Mouse (Mus musculus): ENCODE measurements at regions not wholly inside any gene's neighbourhood (a gene's known extent, or its start where the extent isn't known, plus 50 kb on each side); places are given as distances from the start of the nearest gene placed in this dataset.
"Not testable (repeated sequence)": the region's sequence is repeated elsewhere in the genome, so short reads cannot be mapped to it uniquely, and the experiment has no call there.

DNA sequence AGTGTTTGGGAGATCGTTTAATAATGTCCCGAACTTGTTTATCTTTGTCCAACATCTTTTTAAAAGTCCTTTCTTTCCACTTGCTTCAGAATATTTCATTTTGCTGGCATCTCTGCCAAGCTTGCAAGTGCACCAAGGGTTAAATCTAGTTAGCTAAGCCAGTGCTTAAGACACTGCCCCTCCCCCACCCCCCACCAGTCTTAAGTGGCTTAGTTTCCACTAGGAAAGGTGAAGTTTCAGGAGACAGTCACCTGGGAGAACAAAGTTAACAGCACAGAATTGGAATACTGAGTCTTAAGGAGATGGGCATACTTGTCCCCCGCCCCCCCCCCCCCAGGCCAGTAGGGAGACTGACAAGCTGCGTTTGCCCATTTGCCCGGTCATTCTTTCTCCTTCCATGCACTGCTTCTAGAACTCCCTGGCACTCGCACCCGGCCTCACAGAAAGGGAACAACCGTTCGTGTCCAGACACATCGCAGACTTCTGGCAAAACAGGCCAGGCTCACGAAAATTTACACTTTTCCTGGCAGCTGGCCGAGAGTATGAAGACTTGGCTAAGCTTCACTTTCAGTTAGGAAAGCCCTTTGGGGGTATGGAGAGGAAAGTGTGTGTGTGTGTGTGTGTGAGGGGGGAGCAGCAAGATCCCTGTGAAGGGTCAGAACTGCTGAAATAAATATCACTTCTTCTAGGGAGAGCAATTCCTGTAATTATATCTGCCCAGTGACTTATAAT is 219.2 kb downstream of the Bcl11a start:
- intact Hi-C loops (cut with DNase I): no loop called here

DNA sequence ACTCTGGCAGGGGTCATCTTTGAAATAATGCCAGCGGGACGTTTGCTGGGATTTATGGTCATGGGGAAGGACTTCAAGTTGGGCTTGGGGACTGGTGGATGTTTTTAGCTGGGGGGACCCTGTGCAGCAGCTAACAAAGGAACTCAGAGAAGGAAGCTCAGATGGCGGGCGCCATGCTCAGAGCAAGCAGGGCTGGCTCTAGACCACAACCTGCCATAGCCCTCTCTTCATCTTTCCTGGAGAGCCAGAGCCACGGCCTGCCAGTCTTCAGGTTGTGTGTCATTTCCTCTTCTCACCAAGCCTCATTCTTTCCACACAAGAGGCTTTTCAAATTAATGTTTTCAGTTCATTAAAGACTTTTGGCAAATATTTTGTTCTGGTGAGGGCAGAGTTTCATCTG is 219.9 kb downstream of the Bcl11a start:
- intact Hi-C loops (cut with DNase I): no loop called here

DNA sequence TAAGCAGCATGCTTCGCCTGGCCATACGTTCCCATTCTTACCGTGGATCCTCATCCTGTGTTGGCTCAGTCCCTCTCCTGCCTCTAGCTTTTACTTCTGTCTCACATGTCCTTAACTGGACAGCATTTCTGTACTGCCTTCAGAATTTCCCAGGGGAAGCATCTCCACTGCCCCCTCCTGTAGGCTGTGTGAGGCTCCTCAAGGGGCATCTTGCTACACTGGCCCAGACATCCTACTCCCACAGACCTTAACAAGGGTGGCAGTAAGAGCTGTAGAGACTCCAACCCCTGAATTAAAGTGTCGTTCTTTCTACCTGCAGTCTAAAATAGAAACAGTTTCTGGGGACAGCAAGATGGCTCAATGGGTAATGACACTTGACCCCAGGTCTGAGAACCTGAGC is 222.5 kb downstream of the Bcl11a start:
- intact Hi-C loops (cut with DNase I): no loop called here

DNA sequence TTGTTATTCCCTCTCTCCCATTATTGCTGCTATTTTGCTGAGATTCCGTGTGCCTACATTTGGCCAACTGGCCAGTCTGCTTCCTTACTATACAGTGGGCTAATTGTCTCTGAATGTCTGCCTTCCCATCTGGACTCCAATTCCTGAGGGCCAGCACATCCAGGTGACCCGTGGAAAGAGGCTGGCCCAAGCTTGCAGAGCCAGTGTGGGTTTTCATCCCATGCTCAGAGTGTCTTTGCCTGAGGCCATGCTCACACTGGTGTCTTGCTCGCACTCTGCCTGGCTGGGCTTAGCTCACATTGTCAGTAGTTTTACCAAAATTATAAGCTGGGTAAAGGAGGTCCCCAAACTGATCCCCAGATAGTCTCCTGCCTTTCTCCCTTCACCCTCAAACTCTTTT is 223.3 kb downstream of the Bcl11a start:
- intact Hi-C loops (cut with DNase I): no loop called here

DNA sequence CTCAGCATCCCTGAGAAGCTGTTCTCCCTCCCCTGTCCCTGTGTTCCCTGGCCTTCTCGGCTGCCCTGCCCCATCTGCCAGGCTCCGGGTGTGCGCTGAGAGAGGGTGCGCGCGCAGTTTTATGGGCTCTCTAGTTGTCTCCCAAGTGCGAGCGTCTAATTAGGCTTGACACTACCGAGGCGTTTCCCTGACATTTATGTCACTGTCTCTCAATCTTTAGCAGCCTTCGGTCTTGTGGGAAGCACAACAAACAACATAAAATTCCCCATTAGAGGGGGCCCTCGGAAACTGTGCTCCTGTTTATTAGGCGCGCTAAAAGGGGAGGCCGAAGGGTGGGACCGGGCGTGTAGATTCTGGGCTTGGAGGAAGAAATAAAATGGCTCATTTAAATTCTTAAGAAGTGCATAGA is 227.3 kb downstream of the Bcl11a start:
- intact Hi-C loops (cut with DNase I): no loop called here

DNA sequence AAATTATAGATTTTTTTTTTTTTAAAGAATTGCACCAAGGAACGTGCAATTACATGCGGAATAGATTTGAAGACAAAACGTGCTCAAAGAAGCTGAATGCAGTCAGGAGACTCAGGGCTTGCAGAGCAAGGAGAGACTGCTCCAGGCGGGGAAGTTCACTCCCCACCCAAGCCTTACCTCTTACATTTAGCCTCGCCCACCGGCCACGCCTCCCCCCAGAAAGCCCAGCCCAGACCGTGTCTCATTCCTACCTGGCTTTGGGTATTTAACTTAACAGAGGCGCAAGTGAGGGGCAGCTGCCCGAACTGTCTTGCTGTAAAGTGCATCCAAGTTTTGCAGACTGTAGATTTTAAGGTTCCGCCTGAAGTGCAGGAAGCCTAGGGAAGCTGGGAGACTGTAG is 227.8 kb downstream of the Bcl11a start:
- intact Hi-C loops (cut with DNase I): no loop called here

DNA sequence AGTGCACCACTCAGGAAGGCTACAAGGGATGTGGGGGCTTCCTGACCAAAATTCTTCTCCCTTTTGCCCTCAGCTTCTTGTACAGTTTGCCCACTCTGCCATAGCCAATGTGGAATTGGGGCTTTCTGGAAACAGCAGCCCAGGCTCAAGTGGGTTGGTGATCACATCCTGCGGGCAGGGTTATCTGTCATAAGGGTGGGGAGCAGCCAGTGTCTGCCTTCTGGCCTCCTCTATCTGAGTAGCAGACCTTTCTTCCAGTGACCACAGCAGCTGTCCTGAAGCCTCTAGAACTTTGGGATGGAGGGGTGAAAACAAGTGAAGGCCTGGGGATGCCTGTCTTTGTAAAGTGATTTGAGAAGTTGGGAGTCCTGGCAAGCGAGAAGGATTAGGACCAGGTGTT is 228.2 kb downstream of the Bcl11a start:
- intact Hi-C loops (cut with DNase I): no loop called here

DNA sequence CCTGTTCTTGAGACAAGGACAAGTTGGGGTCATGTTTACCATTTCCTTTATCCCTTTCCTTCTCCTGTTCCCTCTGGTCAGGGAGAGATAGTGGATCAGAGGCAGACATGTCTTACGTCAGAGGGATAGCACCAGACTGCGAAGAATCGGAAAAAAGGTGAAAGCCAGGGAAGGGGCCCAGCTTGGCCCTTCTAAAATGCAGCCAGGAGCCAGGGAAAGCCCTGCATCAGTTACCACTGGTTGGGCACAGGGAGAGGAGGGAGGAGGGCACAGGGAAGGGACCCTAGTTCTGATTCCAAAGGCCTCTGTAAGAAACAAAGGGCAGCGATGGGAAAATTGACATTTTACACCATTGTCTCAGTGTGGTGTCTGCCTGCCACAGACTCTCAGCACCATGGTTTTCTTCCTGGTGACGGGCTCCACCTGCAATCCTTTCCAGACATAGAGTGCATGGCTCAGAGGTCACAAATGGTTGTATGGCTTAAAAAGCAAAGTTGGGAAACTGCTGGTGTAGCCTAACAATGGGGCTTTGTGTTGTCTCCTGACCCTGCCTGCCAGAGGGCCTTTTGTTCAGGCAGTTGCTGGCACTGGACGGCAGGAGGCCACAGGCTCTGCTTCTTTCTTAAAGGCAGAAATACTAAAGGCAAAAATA is 229.9 kb downstream of the Bcl11a start:
- intact Hi-C loops (cut with DNase I): no loop called here

DNA sequence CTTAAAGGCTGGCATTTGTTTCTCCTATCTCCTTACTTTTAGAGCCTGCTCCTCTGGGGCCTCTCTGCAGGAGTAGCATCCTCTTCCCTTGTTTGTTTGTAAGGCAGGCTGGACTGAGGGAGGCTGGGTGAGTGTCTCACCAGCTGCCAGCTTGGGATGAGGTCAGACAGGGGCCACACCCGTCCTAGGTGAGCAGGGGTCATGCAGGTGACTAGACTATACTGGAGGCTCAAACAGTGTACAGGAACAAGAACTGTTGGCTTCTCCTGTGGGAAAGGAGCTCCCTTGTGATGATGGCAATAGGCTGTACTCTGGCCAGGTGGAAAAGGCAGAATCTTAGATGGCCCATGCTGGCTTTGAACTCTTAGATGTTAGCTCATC is 230.4 kb downstream of the Bcl11a start:
- intact Hi-C loops (cut with DNase I): no loop called here

DNA sequence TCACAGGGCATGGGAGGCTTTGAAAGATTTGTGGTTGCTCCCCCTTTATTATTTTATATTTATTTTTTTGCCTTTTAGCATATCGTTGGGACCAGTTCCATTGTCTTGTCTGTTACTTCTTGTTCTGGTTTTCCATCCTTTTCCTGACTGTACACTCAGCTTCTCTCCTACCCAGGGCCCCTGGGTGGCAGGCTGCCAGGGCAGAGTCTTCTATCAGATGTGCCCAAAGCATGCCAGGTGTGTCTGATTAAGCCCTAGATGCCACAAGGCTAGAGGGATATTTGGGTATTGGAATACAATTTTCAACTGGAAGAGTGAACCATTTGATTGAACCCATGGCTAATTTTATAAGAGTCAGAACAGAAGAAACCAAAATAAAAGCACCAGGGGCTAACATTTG is 236.2 kb downstream of the Bcl11a start:
- intact Hi-C loops (cut with DNase I): no loop called here

DNA sequence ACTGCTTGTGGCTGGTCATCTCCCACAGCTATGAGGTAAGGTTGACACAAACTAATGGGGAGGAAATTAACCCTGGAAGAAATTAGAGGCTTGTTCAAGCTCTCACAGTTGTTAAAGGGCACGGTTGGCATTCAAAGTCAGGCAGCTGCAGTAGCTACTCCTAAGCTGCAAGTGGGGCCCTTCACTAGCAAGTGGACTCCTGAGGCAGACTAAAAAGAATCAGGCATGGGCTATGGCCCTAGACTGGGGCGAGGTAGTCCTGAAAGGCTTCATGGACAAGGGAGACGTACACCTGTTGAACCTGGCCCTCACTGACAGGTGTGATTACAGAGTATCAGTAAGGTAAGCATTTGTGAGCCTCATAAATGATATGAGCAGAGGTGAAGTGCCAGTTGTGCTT is 237.7 kb downstream of the Bcl11a start:
- intact Hi-C loops (cut with DNase I): no loop called here

DNA sequence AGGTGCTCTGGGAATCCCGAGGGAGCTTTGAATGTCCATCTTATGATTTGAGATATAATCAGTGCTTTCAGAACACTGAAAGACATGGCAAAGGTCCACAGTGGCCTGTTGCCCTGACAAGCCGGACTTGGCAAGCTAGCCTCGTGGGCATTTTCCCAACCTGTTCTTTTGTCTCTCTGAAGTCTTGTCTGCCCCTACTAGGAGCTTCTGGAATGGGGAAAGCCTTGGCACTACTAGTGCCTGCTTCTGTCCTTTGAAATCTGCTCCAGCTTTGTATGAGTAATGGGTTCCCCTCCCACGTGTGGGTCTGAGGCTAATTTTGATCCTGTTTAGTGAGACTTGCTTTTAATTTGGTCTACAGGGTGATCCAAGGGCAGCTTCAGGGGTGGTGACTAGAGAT is 238.3 kb downstream of the Bcl11a start:
- intact Hi-C loops (cut with DNase I): no loop called here

DNA sequence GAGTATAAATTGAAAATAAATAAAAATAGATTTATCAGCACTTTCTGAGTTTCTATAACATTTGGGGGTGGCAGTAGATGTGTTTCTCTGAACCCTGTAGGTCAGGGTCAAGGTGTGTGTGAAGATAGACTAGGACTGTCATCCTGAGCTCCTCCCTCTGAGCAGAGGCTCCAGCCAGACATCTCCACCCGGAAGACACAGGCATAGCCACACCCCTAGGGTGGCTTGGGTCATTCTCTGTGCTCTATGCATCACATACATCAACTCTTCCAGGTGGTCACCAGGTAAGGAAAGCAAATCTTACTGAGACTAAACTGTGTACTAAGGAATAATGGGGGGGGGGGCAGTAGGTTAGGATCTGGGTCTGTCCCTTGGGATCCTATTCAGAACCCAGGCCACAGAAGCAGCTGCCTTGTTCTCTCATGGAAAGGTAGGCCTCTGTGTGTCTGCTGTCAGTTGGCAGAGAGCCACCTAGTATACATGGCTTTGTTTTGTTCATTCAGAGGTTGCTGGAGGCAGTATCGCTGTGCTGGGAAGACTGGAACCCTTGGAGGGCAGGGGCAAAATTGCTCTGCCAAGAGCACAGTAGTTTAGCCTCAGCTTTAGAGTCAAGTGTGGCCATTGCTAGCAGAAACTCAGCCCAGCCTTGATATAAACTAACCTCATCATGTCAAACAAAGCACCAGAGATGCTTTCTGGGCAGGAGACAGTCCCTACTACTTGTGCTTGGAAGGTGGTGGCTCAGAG is 240.3 kb downstream of the Bcl11a start:
- intact Hi-C loops (cut with DNase I): no loop called here

DNA sequence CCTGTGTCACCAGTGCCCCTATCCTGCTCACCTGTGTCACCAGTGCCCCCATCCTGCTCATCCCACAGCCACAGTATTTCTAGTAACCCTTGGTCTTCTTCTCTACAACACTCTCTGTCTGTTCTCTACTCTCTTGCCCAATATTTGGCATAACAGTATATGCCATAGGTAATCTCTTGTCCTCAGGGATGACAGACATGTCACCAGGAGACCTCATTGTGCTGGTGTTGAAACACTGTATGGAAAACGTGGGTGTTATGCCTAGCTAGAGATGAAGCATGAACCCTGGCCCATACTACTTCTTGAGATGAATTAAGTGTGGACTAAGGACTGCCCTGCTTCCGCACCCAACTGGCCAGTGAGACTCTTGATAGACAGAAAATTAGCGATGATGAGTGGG is 241.4 kb downstream of the Bcl11a start:
- intact Hi-C loops (cut with DNase I): no loop called here

DNA sequence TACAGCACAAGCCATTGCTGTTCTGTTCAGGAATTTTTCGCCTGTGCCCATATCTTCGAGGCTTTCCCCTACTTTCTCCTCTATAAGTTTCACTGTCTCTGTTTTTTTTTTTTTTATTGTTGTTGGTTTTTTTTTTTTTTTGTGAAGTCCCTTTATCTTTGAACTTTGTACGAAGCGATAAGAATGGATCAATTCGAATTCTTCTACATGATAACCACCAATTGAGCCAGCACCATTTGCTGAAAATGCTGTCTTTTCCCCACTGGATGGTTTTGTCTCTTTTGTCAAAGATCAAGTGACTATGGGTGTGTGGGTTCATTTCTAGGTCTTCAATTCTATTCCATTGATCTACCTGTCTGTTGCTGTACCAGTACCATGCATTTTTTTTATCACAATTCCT is 244.6 kb downstream of the Bcl11a start:
- intact Hi-C loops (cut with DNase I): not testable (repeated sequence)

DNA sequence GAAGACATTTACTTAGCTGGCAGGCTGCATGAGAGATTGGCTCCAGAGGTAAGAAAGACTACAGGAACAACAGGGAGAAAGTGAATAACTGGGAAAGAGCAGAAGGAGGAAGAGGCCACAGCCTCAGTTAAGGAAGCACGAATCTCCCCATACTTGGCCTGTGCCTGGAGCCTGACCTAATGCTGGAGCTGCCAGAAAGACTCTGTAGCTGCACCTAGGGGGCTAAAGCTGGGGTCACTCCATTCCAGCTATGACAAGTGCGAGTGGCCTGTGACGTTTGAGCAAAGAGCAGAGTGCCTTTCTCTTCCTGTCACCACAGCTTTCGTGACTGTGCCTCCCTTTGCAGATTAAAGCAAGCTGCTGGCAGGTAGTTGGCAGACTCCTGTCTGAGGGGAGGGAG is 250.6 kb downstream of the Bcl11a start:
- intact Hi-C loops (cut with DNase I): no loop called here

DNA sequence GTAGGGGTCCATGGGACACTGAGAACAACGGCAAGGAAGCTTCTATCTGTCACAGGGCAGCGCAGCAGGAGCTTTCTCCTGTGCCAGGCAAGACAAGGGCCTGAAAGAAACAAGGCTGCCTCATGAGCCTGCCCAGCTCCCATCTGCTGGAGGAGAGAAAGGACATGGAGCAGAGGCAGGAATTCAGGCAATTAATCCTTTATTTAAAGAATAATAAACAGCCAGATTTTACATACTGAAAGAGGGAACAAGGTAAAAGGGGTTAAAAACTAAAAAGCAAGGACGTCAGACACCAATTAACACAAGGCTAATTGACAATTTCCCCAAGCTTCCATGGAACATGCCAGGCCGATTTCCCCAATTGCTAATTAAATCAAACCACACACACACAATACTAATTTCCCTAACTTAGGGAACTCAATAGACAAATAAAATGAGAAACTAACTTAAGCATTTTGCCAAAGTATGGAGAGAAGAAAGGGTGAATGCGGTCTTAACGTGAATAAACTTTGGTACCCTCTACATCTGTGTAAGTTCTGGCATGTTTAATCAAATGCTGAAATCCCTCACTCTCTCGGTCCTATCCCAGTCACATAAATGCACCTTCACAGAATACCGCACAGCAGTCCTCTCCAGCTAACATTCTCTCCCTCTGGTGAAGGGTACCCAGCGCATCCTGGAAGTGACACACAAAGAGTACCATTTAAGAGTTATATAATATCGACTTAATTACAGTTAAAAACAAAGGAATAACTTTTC is 252.7 kb downstream of the Bcl11a start:
- intact Hi-C loops (cut with DNase I): no loop called here

DNA sequence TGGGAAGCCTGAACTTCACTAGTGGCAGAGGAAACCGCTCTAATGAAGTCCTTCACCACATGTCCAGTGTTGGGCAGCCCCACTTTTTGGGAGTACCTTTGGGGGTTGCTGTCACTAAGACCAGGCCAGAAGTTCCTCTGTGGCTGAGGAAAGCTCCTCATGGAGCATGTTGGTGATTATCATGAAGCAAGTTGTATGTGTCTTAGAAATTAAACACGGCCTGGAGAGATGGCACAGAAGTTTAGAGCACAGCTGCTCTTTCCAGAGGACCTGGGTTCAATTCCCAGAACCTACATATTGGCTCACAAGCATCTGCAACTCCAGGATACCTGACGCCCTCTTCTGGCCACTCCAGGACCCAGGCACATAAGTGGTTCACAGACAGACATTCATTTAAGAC is 254.4 kb downstream of the Bcl11a start:
- intact Hi-C loops (cut with DNase I): no loop called here

DNA sequence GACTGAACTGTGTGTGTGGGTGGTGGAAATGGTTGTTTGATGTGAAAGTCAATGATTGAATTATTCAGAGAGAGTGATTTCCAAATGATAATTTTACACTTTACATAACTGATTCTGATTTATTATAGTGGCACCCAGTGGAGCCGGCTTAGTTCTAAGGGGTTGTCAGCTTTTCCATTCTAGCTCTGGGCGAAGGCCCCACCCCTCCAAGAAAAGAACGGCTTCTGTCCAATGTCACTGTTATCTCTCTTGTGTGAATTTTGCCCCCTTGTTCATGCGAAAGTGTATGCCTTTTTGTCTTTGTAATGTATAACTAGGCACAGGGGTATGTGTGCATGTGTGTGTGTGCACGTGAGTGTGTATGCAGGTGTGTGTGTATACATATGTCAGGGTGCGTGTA is 255.3 kb downstream of the Bcl11a start:
- intact Hi-C loops (cut with DNase I): no loop called here

DNA sequence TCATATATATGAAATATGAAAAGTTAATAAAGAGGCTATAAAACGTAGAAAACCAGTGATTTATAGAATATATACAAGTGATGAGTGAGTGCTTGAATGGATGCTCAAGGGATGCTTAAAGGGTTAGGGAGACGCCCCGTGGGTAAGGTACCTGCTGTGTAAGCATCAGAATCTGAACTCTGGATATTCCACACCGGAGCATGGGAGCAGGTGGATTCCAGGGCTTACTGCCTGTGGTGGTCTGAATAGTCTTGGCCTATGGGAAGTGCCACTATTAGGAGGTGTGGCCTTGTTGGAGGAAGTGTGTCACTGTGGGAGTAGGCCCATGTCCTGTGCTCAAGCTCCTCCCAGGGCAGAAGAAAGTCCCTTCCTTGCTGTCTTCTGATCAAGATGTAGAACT is 257.4 kb downstream of the Bcl11a start:
- intact Hi-C loops (cut with DNase I): no loop called here

DNA sequence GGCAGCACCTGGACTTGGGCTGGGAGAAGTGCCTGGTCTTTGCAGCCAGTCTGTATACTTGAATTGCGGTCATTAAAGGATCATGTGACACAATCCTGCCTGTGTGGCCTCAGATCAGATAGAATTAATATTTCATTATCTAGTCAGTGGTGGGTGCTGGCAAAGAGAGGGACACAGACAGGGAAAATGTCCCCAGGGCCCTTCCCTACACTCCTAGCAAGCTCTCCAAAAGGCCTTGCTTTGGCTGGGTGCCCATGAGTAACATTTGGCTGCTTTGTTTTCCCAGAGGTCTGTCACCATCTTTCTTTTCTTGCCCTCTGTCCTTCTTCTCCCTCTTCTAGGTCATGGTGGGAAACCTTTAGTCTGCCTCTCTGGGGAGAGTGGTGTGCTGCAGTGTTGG is 260.3 kb downstream of the Bcl11a start:
- intact Hi-C loops (cut with DNase I): no loop called here

DNA sequence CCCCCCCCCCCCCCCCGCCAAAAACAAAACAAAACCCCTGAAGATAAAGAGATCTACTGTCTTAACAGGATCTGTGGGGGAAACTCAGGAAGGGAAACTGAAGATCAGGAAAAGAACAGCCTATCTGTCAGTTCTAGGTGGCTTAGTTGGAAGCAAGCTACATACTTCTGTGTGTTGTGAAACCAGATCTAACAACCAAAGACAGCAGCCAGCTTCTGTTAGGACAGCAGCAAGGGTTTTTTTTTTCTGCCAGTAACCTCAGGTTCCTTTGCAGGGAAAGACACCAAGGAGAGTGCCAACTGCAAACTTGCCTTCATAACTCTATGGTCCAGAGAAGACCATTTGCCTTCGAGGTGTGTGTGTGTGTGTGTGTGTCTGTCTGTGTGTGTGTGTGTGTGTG is 261.2 kb downstream of the Bcl11a start:
- intact Hi-C loops (cut with DNase I): no loop called here

All from adrenal gland (tissue).